Mouse (Mus musculus): ENCODE data around the gene Esx1. TPM values are rescaled to one million over a fixed set of nuclear protein-coding genes. Genes with fewer than 3 reads are reported as not detected.

The Esx1 gene
- polyA plus RNA-seq, 1 experiment = not detected

DNA sequence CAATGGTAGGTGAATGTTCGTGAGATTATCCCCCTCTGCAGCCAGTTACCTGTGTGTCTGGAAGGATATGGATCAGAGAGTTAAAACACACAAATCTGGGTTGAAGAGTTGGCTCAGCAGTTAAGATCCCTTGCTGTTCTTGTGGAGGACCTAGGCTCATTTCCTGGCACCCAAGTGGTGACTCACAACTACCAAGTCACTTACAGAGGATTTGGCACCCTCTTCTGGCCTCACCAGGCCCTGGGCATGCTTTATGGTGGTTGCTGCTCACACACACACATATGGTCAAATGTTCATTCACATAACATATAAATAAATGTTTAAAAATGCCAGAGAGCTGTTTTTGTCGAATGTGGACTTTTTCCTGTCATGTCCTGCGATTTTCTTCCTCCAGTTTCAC, 39.1 kb upstream of the Esx1 start:
- Histone ChIP-seq H3K79me2 (ENCODE audit: control insufficient read depth, insufficient read depth) (no peaks in the 10 kb centered on the region), H3K27me3 (ENCODE audit: control insufficient read depth, insufficient read depth, insufficient read length) (no peaks in the 10 kb centered on the region), H3K4me3 (no peak overlapping the region), H3K36me3 (ENCODE audit: control insufficient read depth, insufficient read depth) (no peaks in the 10 kb centered on the region), H3K4me2 (ENCODE audit: low read depth) (no peak overlapping the region), H3ac (ENCODE audit: control insufficient read depth, insufficient read length) (no peak overlapping the region)
- TF ChIP-seq POLR2AphosphoS2 (IDR thresholded peaks at IDR 0.05; ENCODE audit: insufficient read length, low read depth) = no peak
- TF ChIP-seq TCF3 (IDR thresholded peaks at IDR 0.05; ENCODE audit: insufficient read length, low read depth) = no peak
- no peak for TF ChIP-seq POLR2A (IDR thresholded peaks at IDR 0.05; ENCODE audit: insufficient read length, low read depth)
- no peak for TF ChIP-seq CEBPB (IDR thresholded peaks at IDR 0.05; ENCODE audit: insufficient read depth, poor library complexity, severe bottlenecking)
- no peak for TF ChIP-seq MAX (IDR thresholded peaks at IDR 0.05; ENCODE audit: low read depth)
- TF ChIP-seq TCF12 (IDR thresholded peaks at IDR 0.05; ENCODE audit: insufficient read depth, poor library complexity, severe bottlenecking) = no peak
- no peak for TF ChIP-seq MYOG (IDR thresholded peaks at IDR 0.05; ENCODE audit: control insufficient read depth in 1 of 3, insufficient read depth in 1 of 3, insufficient read length in 2 of 3, low read depth in 2 of 3)
- no peak for TF ChIP-seq REST (IDR thresholded peaks at IDR 0.05; ENCODE audit: insufficient read depth, insufficient read length)
- no peak for TF ChIP-seq SRF (IDR thresholded peaks at IDR 0.05; ENCODE audit: control insufficient read depth, insufficient read length, low read depth)
- no peak for TF ChIP-seq E2F4 (IDR thresholded peaks at IDR 0.05; ENCODE audit: insufficient read depth)
- TF ChIP-seq MYOD1 (IDR thresholded peaks at IDR 0.05; ENCODE audit: control insufficient read depth in 1 of 3, insufficient read length in 2 of 3, low read depth in 2 of 3) = no peak
- no peak for TF ChIP-seq USF1 (IDR thresholded peaks at IDR 0.05; ENCODE audit: low read depth)

DNA sequence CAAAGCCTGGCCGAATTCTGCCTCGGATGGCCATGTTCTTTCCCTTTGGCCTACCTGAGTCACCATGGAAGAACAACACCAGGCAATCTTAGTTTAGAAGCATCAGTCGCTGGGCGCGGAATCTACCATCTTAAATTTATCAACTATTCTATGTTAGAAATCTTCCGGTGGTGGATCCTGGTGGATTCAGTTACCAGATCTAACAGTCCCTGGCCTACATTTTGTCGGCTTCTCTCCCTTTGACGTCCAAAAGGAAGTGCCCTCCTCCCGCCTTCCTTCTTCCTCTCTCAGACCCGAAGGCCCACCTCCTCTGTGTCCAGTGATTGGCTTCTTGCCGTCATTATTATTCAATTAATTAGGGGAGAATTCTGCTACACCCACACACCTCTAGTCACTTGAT, 27.2 kb upstream of the Esx1 start:
- H3K4me2 ChIP-seq (ENCODE audit: low read depth) = no peak overlapping the region
- no peak for TF ChIP-seq TCF12 (IDR thresholded peaks at IDR 0.05; ENCODE audit: insufficient read depth, poor library complexity, severe bottlenecking)
- no peak for TF ChIP-seq REST (IDR thresholded peaks at IDR 0.05; ENCODE audit: insufficient read depth, insufficient read length)
- TF ChIP-seq TCF3 (IDR thresholded peaks at IDR 0.05; ENCODE audit: insufficient read length, low read depth) = no peak
- no peak for TF ChIP-seq MYOG (IDR thresholded peaks at IDR 0.05; ENCODE audit: control insufficient read depth in 1 of 3, insufficient read depth in 1 of 3, insufficient read length in 2 of 3, low read depth in 2 of 3)
- no peak for TF ChIP-seq POLR2AphosphoS2 (IDR thresholded peaks at IDR 0.05; ENCODE audit: insufficient read length, low read depth)
- TF ChIP-seq MAX (IDR thresholded peaks at IDR 0.05; ENCODE audit: low read depth) = no peak
- no peak for TF ChIP-seq MYOD1 (IDR thresholded peaks at IDR 0.05; ENCODE audit: control insufficient read depth in 1 of 3, insufficient read length in 2 of 3, low read depth in 2 of 3)
- TF ChIP-seq USF1 (IDR thresholded peaks at IDR 0.05; ENCODE audit: low read depth) = no peak
- no peak for TF ChIP-seq POLR2A (IDR thresholded peaks at IDR 0.05; ENCODE audit: insufficient read length, low read depth)
- TF ChIP-seq CEBPB (IDR thresholded peaks at IDR 0.05; ENCODE audit: insufficient read depth, poor library complexity, severe bottlenecking) = no peak
- TF ChIP-seq E2F4 (IDR thresholded peaks at IDR 0.05; ENCODE audit: insufficient read depth) = no peak
- TF ChIP-seq SRF (IDR thresholded peaks at IDR 0.05; ENCODE audit: control insufficient read depth, insufficient read length, low read depth) = no peak
- no peak overlapping the region for H3ac ChIP-seq (ENCODE audit: control insufficient read depth, insufficient read length)
- no peaks in the 10 kb centered on the region for H3K36me3 ChIP-seq (ENCODE audit: control insufficient read depth, insufficient read depth)
- H3K27me3 ChIP-seq (ENCODE audit: control insufficient read depth, insufficient read depth, insufficient read length) = no peaks in the 10 kb centered on the region
- no peak overlapping the region for H3K4me3 ChIP-seq
- no peaks in the 10 kb centered on the region for H3K79me2 ChIP-seq (ENCODE audit: control insufficient read depth, insufficient read depth)

DNA sequence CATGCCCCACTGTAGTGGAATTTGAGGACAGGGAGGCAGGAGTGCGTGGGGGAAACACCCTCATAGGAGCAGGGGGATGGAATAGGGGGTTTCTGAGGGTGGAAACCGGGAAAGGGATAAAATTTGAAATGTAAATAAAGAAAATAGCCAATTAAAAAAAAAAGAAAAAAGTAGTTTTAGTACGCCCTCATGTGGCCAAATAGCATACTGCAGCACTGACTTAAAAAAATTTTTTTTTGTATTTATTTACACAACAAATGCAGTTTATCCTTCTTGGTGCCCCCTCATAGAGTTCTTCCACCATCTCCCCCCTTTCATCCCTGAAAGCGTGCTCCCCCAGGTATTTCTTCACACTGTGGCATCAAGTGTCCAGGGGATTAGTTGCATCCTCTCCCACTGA, 22.8 kb upstream of the Esx1 start:
- TF ChIP-seq CEBPB (IDR thresholded peaks at IDR 0.05; ENCODE audit: insufficient read depth, poor library complexity, severe bottlenecking) (no peak), TCF12 (IDR thresholded peaks at IDR 0.05; ENCODE audit: insufficient read depth, poor library complexity, severe bottlenecking) (no peak), TCF3 (IDR thresholded peaks at IDR 0.05; ENCODE audit: insufficient read length, low read depth) (no peak), E2F4 (IDR thresholded peaks at IDR 0.05; ENCODE audit: insufficient read depth) (no peak), MYOG (IDR thresholded peaks at IDR 0.05; ENCODE audit: control insufficient read depth in 1 of 3, insufficient read depth in 1 of 3, insufficient read length in 2 of 3, low read depth in 2 of 3) (no peak), POLR2A (IDR thresholded peaks at IDR 0.05; ENCODE audit: insufficient read length, low read depth) (no peak), USF1 (IDR thresholded peaks at IDR 0.05; ENCODE audit: low read depth) (no peak), MAX (IDR thresholded peaks at IDR 0.05; ENCODE audit: low read depth) (no peak), REST (IDR thresholded peaks at IDR 0.05; ENCODE audit: insufficient read depth, insufficient read length) (no peak), SRF (IDR thresholded peaks at IDR 0.05; ENCODE audit: control insufficient read depth, insufficient read length, low read depth) (no peak), MYOD1 (IDR thresholded peaks at IDR 0.05; ENCODE audit: control insufficient read depth in 1 of 3, insufficient read length in 2 of 3, low read depth in 2 of 3) (no peak), POLR2AphosphoS2 (IDR thresholded peaks at IDR 0.05; ENCODE audit: insufficient read length, low read depth) (no peak)
- no peaks in the 10 kb centered on the region for H3K27me3 ChIP-seq (ENCODE audit: control insufficient read depth, insufficient read depth, insufficient read length)

DNA sequence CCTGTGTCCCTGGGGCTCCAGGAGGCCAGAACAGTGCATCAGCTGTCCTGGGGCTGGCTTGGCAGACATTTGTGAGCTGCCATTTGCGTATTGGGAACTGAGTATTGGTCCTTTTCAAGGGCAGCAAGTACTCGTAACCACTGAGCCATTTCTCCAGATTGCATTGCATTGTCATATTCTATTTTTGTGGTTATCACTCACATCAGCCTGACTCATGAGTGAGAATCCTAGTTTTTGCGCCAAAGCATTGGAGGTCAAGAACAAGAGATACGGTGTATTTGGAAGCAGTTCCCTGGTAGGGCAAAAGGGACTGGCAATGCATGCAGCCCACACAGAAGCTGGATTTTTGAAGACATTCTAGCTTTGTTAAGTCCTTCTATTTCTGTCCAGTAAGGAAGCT, 21.8 kb upstream of the Esx1 start:
- H3K4me3 ChIP-seq = no peak overlapping the region
- H3K36me3 ChIP-seq (ENCODE audit: control insufficient read depth, insufficient read depth) = no peaks in the 10 kb centered on the region
- no peak for TF ChIP-seq E2F4 (IDR thresholded peaks at IDR 0.05; ENCODE audit: insufficient read depth)
- TF ChIP-seq USF1 (IDR thresholded peaks at IDR 0.05; ENCODE audit: low read depth) = no peak
- TF ChIP-seq MYOD1 (IDR thresholded peaks at IDR 0.05; ENCODE audit: control insufficient read depth in 1 of 3, insufficient read length in 2 of 3, low read depth in 2 of 3) = no peak
- no peak for TF ChIP-seq MAX (IDR thresholded peaks at IDR 0.05; ENCODE audit: low read depth)
- no peak overlapping the region for H3K4me2 ChIP-seq (ENCODE audit: low read depth)
- H3ac ChIP-seq (ENCODE audit: control insufficient read depth, insufficient read length) = no peak overlapping the region
- no peaks in the 10 kb centered on the region for H3K79me2 ChIP-seq (ENCODE audit: control insufficient read depth, insufficient read depth)
- H3K27me3 ChIP-seq (ENCODE audit: control insufficient read depth, insufficient read depth, insufficient read length) = no peaks in the 10 kb centered on the region

More for the DNA sequence above, 22.8 kb upstream of the Esx1 start:
- H3K4me2 ChIP-seq (ENCODE audit: low read depth) = no peak overlapping the region
- no peaks in the 10 kb centered on the region for H3K79me2 ChIP-seq (ENCODE audit: control insufficient read depth, insufficient read depth)
- no peak overlapping the region for H3K4me3 ChIP-seq
- H3K36me3 ChIP-seq (ENCODE audit: control insufficient read depth, insufficient read depth) = no peaks in the 10 kb centered on the region
- H3ac ChIP-seq (ENCODE audit: control insufficient read depth, insufficient read length) = no peak overlapping the region

DNA sequence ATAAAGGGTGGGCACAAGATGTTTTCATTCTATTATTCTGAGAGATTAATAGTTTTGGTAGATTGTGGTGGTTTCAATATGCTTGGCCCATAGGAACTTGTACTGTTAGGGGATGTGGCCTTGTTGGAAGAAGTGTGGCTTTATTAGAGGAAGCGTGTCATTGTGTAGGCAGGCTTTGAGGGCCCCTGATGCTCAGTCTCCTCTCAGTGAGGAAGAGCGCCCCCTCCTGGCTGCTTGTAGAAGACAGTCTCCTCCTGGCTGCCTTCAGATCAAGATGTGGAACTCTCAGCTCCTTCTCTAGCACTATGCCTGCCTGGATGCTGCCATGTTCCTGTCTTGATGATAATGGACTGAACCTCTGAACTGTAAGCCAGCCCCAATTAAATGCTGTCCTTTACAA, 20.7 kb upstream of the Esx1 start:
- no peak overlapping the region for H3K4me2 ChIP-seq (ENCODE audit: low read depth)

More for the DNA sequence above, 20.7 kb upstream of the Esx1 start:
- TF ChIP-seq TCF12 (IDR thresholded peaks at IDR 0.05; ENCODE audit: insufficient read depth, poor library complexity, severe bottlenecking) (no peak), POLR2AphosphoS2 (IDR thresholded peaks at IDR 0.05; ENCODE audit: insufficient read length, low read depth) (no peak), SRF (IDR thresholded peaks at IDR 0.05; ENCODE audit: control insufficient read depth, insufficient read length, low read depth) (no peak), USF1 (IDR thresholded peaks at IDR 0.05; ENCODE audit: low read depth) (no peak), MAX (IDR thresholded peaks at IDR 0.05; ENCODE audit: low read depth) (no peak), REST (IDR thresholded peaks at IDR 0.05; ENCODE audit: insufficient read depth, insufficient read length) (no peak)
- no peak overlapping the region for H3ac ChIP-seq (ENCODE audit: control insufficient read depth, insufficient read length)
- no peaks in the 10 kb centered on the region for H3K36me3 ChIP-seq (ENCODE audit: control insufficient read depth, insufficient read depth)
- no peaks in the 10 kb centered on the region for H3K79me2 ChIP-seq (ENCODE audit: control insufficient read depth, insufficient read depth)
- no peak overlapping the region for H3K4me3 ChIP-seq
- H3K27me3 ChIP-seq (ENCODE audit: control insufficient read depth, insufficient read depth, insufficient read length) = no peaks in the 10 kb centered on the region
